Mouse (Mus musculus): ENCODE measurements around the gene Mrps6. TPM values are rescaled to one million over a fixed set of nuclear protein-coding genes. Genes with fewer than 3 reads are reported as not detected.

Mrps6 gene
- polyA plus RNA-seq, 1 experiment = 75.3 TPM

DNA sequence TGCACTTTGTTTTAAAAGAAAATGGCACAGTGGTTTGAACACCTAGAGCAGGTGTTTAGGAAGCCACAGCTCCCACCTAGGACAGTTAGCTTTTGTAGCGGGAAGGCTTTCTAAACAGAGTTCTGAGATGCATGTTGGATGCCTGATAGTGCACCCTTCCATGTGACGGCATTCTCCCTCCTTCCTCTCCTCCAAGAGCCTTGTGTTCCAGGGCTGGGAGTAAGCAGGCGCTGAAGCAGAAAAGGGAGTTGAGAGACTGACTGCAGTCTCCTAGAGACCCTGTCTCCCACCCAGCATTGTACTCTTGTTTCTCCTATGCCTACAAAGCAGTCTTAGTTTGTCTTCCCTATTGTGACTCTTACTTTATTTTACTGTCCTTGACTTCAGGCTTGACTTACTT, 2.1 kb downstream of the Mrps6 start:
- TF ChIP-seq CTCF (IDR thresholded peaks at IDR 0.05; ENCODE audit: borderline replicate concordance, insufficient read depth, low read length) (no peak), POLR2A (IDR thresholded peaks at IDR 0.05; ENCODE audit: low read depth, low read length) (no peak)
- Histone ChIP-seq H3K27ac (ENCODE audit: insufficient read depth, low read length) (no peak overlapping the region), H3K4me1 (ENCODE audit: control insufficient read depth, insufficient read depth, low read length) (no peaks in the 10 kb centered on the region), H3K4me3 (ENCODE audit: insufficient read depth, low read length) (peak overlapping the region; percentile 45)

DNA sequence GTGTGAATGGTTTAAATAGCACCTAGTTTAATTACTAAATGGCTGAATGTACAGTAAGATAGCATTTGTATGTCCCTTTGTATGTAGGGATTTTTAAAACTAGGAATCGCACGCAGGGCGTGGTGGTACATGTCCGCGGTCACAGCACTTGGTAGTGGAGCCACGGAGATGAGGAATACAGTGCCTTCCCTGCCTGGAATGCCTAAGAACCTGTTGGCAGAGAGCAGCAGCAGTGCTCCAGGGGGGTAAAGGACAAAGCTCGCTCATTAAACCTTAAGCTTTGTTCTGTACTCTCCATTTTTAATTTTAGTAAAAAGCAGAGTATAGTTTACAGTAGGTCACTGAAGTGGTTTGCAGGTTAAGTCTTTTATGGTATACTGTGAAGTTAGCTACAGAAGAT, 3.5 kb downstream of the Mrps6 start:
- Histone ChIP-seq H3K4me1 (ENCODE audit: control insufficient read depth, insufficient read depth, low read length) (no peaks in the 10 kb centered on the region), H3K4me3 (ENCODE audit: insufficient read depth, low read length) (no peak overlapping the region), H3K27ac (ENCODE audit: insufficient read depth, low read length) (no peak overlapping the region)
- TF ChIP-seq CTCF (IDR thresholded peaks at IDR 0.05; ENCODE audit: borderline replicate concordance, insufficient read depth, low read length) (no peak), POLR2A (IDR thresholded peaks at IDR 0.05; ENCODE audit: low read depth, low read length) (no peak)

DNA sequence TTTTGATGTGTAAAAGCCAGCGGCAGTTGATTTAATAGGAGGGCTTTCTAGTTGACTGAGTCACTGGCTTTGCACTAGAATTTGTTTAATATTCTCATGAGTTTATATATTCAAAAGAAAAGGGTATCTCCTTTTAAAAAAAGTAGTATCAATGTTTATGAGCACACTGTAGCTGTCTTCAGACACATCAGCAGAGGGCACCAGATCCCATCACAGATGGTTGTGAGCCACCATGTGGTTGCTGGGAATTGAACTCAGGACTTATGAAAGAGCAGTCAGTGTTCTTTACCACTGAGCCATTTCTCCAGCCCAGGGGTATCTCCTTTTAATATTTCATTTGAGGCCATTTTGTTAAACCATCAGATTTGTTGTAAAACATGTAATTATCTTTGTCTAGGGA, 4.8 kb downstream of the Mrps6 start:
- TF ChIP-seq POLR2A (IDR thresholded peaks at IDR 0.05; ENCODE audit: low read depth, low read length) (no peak), CTCF (IDR thresholded peaks at IDR 0.05; ENCODE audit: borderline replicate concordance, insufficient read depth, low read length) (no peak)
- Histone ChIP-seq H3K27ac (ENCODE audit: insufficient read depth, low read length) (no peak overlapping the region), H3K4me3 (ENCODE audit: insufficient read depth, low read length) (no peak overlapping the region), H3K4me1 (ENCODE audit: control insufficient read depth, insufficient read depth, low read length) (no peaks in the 10 kb centered on the region)

DNA sequence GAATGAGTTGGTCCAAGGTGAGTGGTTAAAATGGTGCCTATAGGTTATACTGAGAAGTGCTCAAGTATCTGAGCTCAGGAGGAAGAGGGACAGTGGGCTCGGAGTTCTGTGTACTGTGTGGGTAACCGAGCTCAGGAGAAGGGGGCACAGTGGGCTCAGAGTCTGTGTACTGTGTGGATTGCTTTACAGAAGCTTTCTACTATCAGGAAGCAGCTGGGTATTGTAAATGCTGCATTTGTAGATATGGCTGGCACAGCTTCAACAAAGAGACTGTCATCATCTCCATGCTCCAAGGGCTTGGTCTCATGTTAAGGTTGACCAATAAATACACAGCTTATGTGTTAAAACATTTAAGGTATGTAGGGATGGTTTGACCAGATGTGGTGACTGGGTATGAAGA, 6.7 kb downstream of the Mrps6 start:
- Histone ChIP-seq H3K27ac (ENCODE audit: insufficient read depth, low read length) (no peak overlapping the region), H3K4me1 (ENCODE audit: control insufficient read depth, insufficient read depth, low read length) (no peaks in the 10 kb centered on the region), H3K4me3 (ENCODE audit: insufficient read depth, low read length) (no peak overlapping the region)
- TF ChIP-seq POLR2A (IDR thresholded peaks at IDR 0.05; ENCODE audit: low read depth, low read length) (no peak), CTCF (IDR thresholded peaks at IDR 0.05; ENCODE audit: borderline replicate concordance, insufficient read depth, low read length) (no peak)

DNA sequence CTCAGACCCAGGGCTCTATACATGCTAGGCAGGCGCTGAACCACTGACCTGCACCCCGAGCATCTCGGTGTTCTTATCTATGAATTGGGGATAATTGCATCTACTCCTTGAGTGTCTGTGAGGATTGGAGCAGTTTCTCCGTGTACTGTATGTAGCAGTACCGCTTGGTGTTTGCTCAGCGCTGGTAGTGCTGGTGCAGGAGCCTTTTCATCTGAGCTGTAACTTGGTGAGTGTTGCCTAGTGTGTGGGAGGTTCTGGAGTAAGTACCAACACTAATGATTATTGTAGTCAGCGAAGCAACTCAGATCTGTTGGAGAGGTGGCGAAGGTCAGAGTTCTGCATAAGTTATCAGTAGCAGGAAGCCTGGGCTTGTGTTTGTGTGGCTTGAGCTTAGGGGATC, 12.3 kb downstream of the Mrps6 start:
- TF ChIP-seq CTCF (IDR thresholded peaks at IDR 0.05; ENCODE audit: borderline replicate concordance, insufficient read depth, low read length) = no peak
- no peak for TF ChIP-seq POLR2A (IDR thresholded peaks at IDR 0.05; ENCODE audit: low read depth, low read length)
- no peak overlapping the region for H3K4me3 ChIP-seq (ENCODE audit: insufficient read depth, low read length)
- no peak overlapping the region for H3K27ac ChIP-seq (ENCODE audit: insufficient read depth, low read length)
- no peaks in the 10 kb centered on the region for H3K4me1 ChIP-seq (ENCODE audit: control insufficient read depth, insufficient read depth, low read length)

DNA sequence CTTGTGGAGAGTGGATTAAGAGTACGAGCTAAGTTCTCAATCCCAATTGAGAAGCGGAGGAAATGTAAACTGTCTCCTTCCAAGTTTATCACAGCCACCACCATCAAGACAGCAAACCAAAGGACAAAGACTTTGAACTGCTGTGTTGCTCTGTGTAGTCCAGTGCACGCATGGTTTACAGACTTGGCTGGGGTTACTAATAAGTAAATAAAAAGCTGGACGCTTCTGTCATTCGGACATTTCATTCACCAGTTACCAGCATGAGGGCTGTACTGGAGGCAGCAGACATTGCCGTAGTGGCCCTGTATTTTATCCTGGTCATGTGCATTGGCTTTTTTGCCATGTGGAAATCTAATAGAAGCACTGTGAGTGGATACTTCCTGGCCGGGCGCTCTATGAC, 18.7 kb downstream of the Mrps6 start:
- no peak overlapping the region for H3K4me3 ChIP-seq (ENCODE audit: insufficient read depth, low read length)
- TF ChIP-seq POLR2A (IDR thresholded peaks at IDR 0.05; ENCODE audit: low read depth, low read length) (no peak), CTCF (IDR thresholded peaks at IDR 0.05; ENCODE audit: borderline replicate concordance, insufficient read depth, low read length) (no peak)
- no peaks in the 10 kb centered on the region for H3K4me1 ChIP-seq (ENCODE audit: control insufficient read depth, insufficient read depth, low read length)
- no peak overlapping the region for H3K27ac ChIP-seq (ENCODE audit: insufficient read depth, low read length)

DNA sequence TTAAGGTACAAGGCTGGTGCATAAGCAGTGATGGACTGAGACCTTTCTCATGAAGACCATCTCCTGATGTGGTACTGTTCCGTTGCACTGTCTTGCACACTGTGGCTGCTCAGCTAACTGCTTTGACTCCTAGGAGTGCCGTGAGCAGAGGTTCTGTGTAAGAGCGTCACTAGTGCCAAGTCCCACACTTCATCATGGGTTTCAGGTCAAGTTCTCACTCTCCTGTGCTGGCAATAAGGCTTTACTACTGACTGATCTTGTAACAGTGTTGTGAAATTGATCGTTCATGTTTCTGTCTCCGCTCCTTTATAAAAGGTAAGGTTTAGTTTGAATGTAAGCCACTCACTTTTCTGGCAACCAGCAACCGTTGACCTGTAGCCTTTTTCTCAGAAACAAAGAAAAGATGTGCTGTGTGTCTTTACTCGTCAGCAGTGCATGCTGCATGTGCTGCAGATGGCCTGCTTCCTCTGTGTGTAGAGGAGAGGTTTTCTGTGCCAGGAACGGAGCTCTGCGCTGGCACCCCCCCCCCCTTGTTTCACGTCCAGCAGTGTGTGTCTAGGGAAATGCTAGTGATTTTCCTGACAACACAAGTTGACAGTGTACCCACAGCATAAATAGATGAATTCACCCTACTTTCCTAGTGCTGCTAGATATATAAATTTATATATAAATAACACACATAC, 25.8 kb downstream of the Mrps6 start:
- TF ChIP-seq CTCF (IDR thresholded peaks at IDR 0.05; ENCODE audit: borderline replicate concordance, insufficient read depth, low read length) = no peak
- TF ChIP-seq POLR2A (IDR thresholded peaks at IDR 0.05; ENCODE audit: low read depth, low read length) = no peak
- H3K4me1 ChIP-seq (ENCODE audit: control insufficient read depth, insufficient read depth, low read length) = no peaks in the 10 kb centered on the region
- no peak overlapping the region for H3K27ac ChIP-seq (ENCODE audit: insufficient read depth, low read length)
- no peak overlapping the region for H3K4me3 ChIP-seq (ENCODE audit: insufficient read depth, low read length)

DNA sequence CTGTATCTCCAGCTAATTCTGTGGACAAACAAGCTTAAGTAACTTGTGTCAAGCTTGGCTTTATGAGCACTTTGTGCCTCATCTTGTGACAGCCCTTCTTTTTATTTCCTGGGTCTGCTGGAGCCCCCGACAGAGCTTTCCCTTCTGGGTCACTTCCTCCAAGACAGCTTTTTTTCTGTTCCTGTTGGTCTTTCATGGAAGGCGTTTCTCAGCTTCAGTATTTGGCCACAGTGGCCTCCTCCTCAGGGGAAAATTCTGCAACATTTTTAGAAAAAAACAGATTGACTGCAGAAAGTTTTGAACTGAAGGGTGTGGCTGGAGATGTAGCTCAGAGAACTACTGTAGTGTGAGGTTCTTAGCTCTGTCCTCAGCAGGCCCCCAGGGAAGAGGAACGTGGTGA, 31.2 kb downstream of the Mrps6 start:
- Histone ChIP-seq H3K4me1 (ENCODE audit: control insufficient read depth, insufficient read depth, low read length) (no peaks in the 10 kb centered on the region), H3K4me3 (ENCODE audit: insufficient read depth, low read length) (no peak overlapping the region), H3K27ac (ENCODE audit: insufficient read depth, low read length) (no peak overlapping the region)
- TF ChIP-seq POLR2A (IDR thresholded peaks at IDR 0.05; ENCODE audit: low read depth, low read length) = no peak
- TF ChIP-seq CTCF (IDR thresholded peaks at IDR 0.05; ENCODE audit: borderline replicate concordance, insufficient read depth, low read length) = no peak

DNA sequence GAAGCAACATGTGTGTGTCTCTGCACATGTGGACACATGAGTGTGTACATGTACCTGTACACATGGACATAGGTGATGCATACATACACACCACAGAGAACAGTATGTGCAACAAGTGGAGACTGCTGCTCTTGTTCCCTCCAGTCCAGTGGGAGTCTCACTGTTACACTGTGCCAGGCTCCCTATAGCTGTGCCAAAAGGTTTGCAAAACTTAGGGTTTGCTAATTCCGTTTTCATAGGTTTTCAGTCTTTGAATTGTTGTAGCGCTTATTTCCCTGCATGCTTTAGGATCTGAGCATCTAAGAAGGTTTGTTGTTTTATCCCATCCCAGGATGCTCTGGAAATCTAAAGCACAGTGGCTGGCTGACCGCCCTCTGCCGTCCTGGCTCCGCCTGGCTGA, 33.8 kb downstream of the Mrps6 start:
- TF ChIP-seq POLR2A (IDR thresholded peaks at IDR 0.05; ENCODE audit: low read depth, low read length) = no peak
- no peak for TF ChIP-seq CTCF (IDR thresholded peaks at IDR 0.05; ENCODE audit: borderline replicate concordance, insufficient read depth, low read length)
- no peaks in the 10 kb centered on the region for H3K4me1 ChIP-seq (ENCODE audit: control insufficient read depth, insufficient read depth, low read length)
- H3K4me3 ChIP-seq (ENCODE audit: insufficient read depth, low read length) = no peak overlapping the region
- H3K27ac ChIP-seq (ENCODE audit: insufficient read depth, low read length) = no peak overlapping the region

DNA sequence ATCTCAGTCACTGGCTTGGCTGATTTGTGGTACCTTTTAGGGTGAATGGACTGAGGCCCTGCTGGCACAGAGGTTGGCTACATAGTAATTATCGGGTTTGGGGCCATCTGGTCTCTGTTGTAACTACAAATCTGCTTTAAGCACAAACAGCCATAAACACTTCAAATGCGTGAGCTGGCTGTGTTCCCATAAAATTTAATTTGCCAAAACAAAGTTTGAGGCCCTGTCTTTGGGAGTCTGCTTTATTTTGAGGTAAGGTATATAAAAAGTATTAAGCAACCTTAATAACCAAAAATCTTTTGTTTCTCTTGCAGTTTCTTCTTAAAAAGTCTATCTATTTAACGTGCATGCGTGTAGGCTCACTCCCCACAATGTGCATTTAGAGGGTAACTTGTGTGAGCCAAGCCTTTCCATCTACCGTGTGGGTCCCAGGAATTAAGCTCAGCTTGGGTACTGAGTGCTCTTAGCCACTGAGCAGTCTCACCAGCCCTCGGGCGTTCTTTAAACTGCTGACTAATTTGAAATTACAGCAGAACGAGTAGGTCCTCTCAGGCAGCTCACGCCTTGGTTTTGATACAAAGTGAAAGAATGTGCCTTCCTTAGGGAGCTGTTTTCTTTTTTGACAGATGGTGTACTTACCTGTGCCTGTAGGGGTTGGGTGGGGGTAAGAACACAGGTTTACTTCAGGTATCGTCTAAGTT, 40.4 kb downstream of the Mrps6 start:
- H3K4me1 ChIP-seq (ENCODE audit: control insufficient read depth, insufficient read depth, low read length) = no peaks in the 10 kb centered on the region
- no peak overlapping the region for H3K27ac ChIP-seq (ENCODE audit: insufficient read depth, low read length)
- H3K4me3 ChIP-seq (ENCODE audit: insufficient read depth, low read length) = no peak overlapping the region
- no peak for TF ChIP-seq POLR2A (IDR thresholded peaks at IDR 0.05; ENCODE audit: low read depth, low read length)
- no peak for TF ChIP-seq CTCF (IDR thresholded peaks at IDR 0.05; ENCODE audit: borderline replicate concordance, insufficient read depth, low read length)

All from embryonic fibroblast, embryonic 13.5 days (primary cell).